Mouse (Mus musculus) MEL (cell line): ENCODE measurements at regions not wholly inside any gene's neighbourhood (a gene's known extent, or its start where the extent isn't known, plus 50 kb on each side); places are given as distances from the start of the nearest gene placed in this dataset.

ENCODE experiments used
- DNase-seq: peaks from one replicate; pipeline ENCODE4 v3.0.0; 2011; ENCODE audit warnings: low read depth, low spot score
- H3K27ac ChIP-seq: 2 replicates; pipeline ENCODE4 v1.5.1; 2012; ENCODE audit warnings: low read depth, mild to moderate bottlenecking, control low read depth, low read length, moderate library complexity; ENCODE audit not compliant: control insufficient read depth
- H3K27me3 ChIP-seq, 2 experiments: fragments of 150-350 bp in 1 of 2; sonication (generic) in 1 of 2; 2 replicates each; pipeline ENCODE4 v1.6.1; 2012; ENCODE audit warnings: low read length in 2 of 2, mild to moderate bottlenecking in 2 of 2, improper control_type of control experiment in 1 of 2, moderate library complexity in 1 of 2; ENCODE audit not compliant: insufficient read depth in 2 of 2, control insufficient read depth in 1 of 2
- H3K36me3 ChIP-seq, 2 experiments: 2 replicates each; pipeline ENCODE4 v1.6.1; 2012 to 2014; ENCODE audit warnings: low read length in 2 of 2, improper control_type of control experiment in 1 of 2, inconsistent platforms in 1 of 2, mild to moderate bottlenecking in 1 of 2; ENCODE audit not compliant: insufficient read depth in 2 of 2, control insufficient read depth in 1 of 2
- H3K4me1 ChIP-seq, 2 experiments: fragments of 150-350 bp in 1 of 2; sonication (generic) in 1 of 2; 2 replicates each; pipeline ENCODE4 v1.6.1; 2012; ENCODE audit warnings: low read length in 2 of 2, improper control_type of control experiment in 1 of 2, mild to moderate bottlenecking in 1 of 2; ENCODE audit not compliant: insufficient read depth in 2 of 2, control insufficient read depth in 1 of 2
- H3K4me3 ChIP-seq, 2 experiments: fragments of 150-350 bp in 1 of 2; sonication (generic) in 1 of 2; 2 replicates each; pipeline ENCODE4 v1.5.1; 2012; ENCODE audit warnings: low read depth in 2 of 2, low read length in 2 of 2, mild to moderate bottlenecking in 2 of 2, moderate library complexity in 2 of 2, control low read depth in 1 of 2, improper control_type of control experiment in 1 of 2; ENCODE audit not compliant: control insufficient read depth in 1 of 2, insufficient read depth in 1 of 2
- H3K79me2 ChIP-seq: 2 replicates; pipeline ENCODE4 v1.6.1; 2012; ENCODE audit warnings: mild to moderate bottlenecking, low read length, moderate library complexity; ENCODE audit not compliant: control insufficient read depth, poor library complexity, insufficient read depth
- H3K9ac ChIP-seq: 2 replicates; pipeline ENCODE4 v1.6.1; 2012; ENCODE audit warnings: low read depth, mild to moderate bottlenecking, control low read depth, low read length, moderate library complexity; ENCODE audit not compliant: control insufficient read depth, poor library complexity, severe bottlenecking
- H3K9me3 ChIP-seq: fragments of 150-350 bp; sonication (generic); replicated peaks from 2 replicates; pipeline ENCODE4 v1.6.1; 2012; ENCODE audit warnings: mild to moderate bottlenecking, low read length, improper control_type of control experiment, moderate library complexity; ENCODE audit not compliant: insufficient read depth
- BHLHE40 ChIP-seq: IDR thresholded peaks from 2 replicates; pipeline ENCODE4 v1.6.1; 2012; ENCODE audit warnings: low read depth, mild to moderate bottlenecking, inconsistent platforms, low read length, improper control_type of control experiment, borderline replicate concordance
- E2F4 ChIP-seq: IDR thresholded peaks from 2 replicates; pipeline ENCODE4 v1.6.1; 2011; ENCODE audit warnings: low read depth, low read length, improper control_type of control experiment, borderline replicate concordance
- ETS1 ChIP-seq: IDR thresholded peaks from 2 replicates; pipeline ENCODE4 v1.6.1; 2012; ENCODE audit warnings: low read depth, mild to moderate bottlenecking, inconsistent platforms, low read length, improper control_type of control experiment, moderate library complexity
- GABPA ChIP-seq: IDR thresholded peaks from 2 replicates; pipeline ENCODE4 v1.6.1; 2012; ENCODE audit warnings: low read depth, mild to moderate bottlenecking, inconsistent platforms, low read length, improper control_type of control experiment, moderate library complexity
- GATA1 ChIP-seq: IDR thresholded peaks from 2 replicates; pipeline ENCODE4 v1.6.1; 2011; ENCODE audit warnings: low read depth, low read length, improper control_type of control experiment
- HCFC1 ChIP-seq: IDR thresholded peaks from 2 replicates; pipeline ENCODE4 v1.6.1; 2012; ENCODE audit warnings: low read depth, mild to moderate bottlenecking, inconsistent platforms, low read length, improper control_type of control experiment, moderate library complexity
- JUND ChIP-seq: IDR thresholded peaks from 2 replicates; pipeline ENCODE4 v1.6.1; 2011; ENCODE audit warnings: low read depth, mild to moderate bottlenecking, improper control_type of control experiment, low read length
- KAT2A ChIP-seq: conservative IDR thresholded peaks from 2 replicates; pipeline ENCODE4 v1.6.1; 2012; ENCODE audit warnings: low read depth, low read length, improper control_type of control experiment, inconsistent platforms
- MAFK ChIP-seq: IDR thresholded peaks from 2 replicates; pipeline ENCODE4 v1.6.1; 2011; ENCODE audit warnings: low read depth, mild to moderate bottlenecking, low read length, improper control_type of control experiment, borderline replicate concordance
- MAX ChIP-seq: IDR thresholded peaks from 2 replicates; pipeline ENCODE4 v1.6.1; 2011; ENCODE audit warnings: low read length, improper control_type of control experiment
- MAZ ChIP-seq: IDR thresholded peaks from 2 replicates; pipeline ENCODE4 v1.6.1; 2012; ENCODE audit warnings: low read depth, mild to moderate bottlenecking, inconsistent platforms, low read length, improper control_type of control experiment
- MEF2A ChIP-seq: IDR thresholded peaks from 2 replicates; pipeline ENCODE4 v1.6.1; 2014; ENCODE audit warnings: low read depth, mild to moderate bottlenecking, inconsistent platforms, low read length, improper control_type of control experiment; ENCODE audit not compliant: poor library complexity, insufficient replicate concordance, severe bottlenecking; ENCODE audit errors: extremely low read depth
- MYC ChIP-seq: IDR thresholded peaks from 2 replicates; pipeline ENCODE4 v1.6.1; 2011; ENCODE audit warnings: low read depth, mild to moderate bottlenecking, low read length, improper control_type of control experiment, moderate library complexity
- POLR2A ChIP-seq, 2 experiments: IDR thresholded peaks; 2 replicates each; pipeline ENCODE4 v1.6.1; 2011 to 2012; ENCODE audit warnings: low read length in 2 of 2, mild to moderate bottlenecking in 2 of 2, control low read depth in 1 of 2, improper control_type of control experiment in 1 of 2, low read depth in 1 of 2, moderate library complexity in 1 of 2; ENCODE audit not compliant: control insufficient read depth in 1 of 2, insufficient read depth in 1 of 2, poor library complexity in 1 of 2
- POLR2AphosphoS2 ChIP-seq: IDR thresholded peaks from 2 replicates; pipeline ENCODE4 v1.6.1; 2011; ENCODE audit warnings: low read length, improper control_type of control experiment
- POLR2AphosphoS5 ChIP-seq: IDR thresholded peaks from 2 replicates; pipeline ENCODE4 v1.6.1; 2012; ENCODE audit warnings: low read depth, borderline replicate concordance, mild to moderate bottlenecking, inconsistent platforms, low read length, moderate library complexity, mixed read lengths
- RAD21 ChIP-seq: IDR thresholded peaks from 2 replicates; pipeline ENCODE4 v1.6.1; 2011; ENCODE audit warnings: mild to moderate bottlenecking, low read depth, low read length, improper control_type of control experiment
- SIN3A ChIP-seq: IDR thresholded peaks from 2 replicates; pipeline ENCODE4 v1.6.1; 2012; ENCODE audit warnings: low read length, improper control_type of control experiment, inconsistent platforms
- SMC3 ChIP-seq: IDR thresholded peaks from 2 replicates; pipeline ENCODE4 v1.6.1; 2011; ENCODE audit warnings: low read depth, low read length, improper control_type of control experiment
- TAL1 ChIP-seq: IDR thresholded peaks from 2 replicates; pipeline ENCODE4 v1.6.1; 2012; ENCODE audit warnings: mild to moderate bottlenecking, inconsistent platforms, low read length, moderate library complexity, mixed read lengths
- TBP ChIP-seq: IDR thresholded peaks from 2 replicates; pipeline ENCODE4 v1.8.0; 2011; ENCODE audit warnings: low read depth, low read length, improper control_type of control experiment
- TCF12 ChIP-seq: IDR thresholded peaks from 2 replicates; pipeline ENCODE4 v1.6.1; 2014; ENCODE audit warnings: low read depth, mild to moderate bottlenecking, inconsistent platforms, low read length, improper control_type of control experiment, moderate library complexity
- USF2 ChIP-seq, 2 experiments: IDR thresholded peaks; 2 replicates each; pipeline ENCODE4 v1.6.1; 2011 to 2012; ENCODE audit warnings: improper control_type of control experiment in 2 of 2, low read length in 2 of 2, borderline replicate concordance in 1 of 2, inconsistent platforms in 1 of 2, low read depth in 1 of 2, mild to moderate bottlenecking in 1 of 2; ENCODE audit not compliant: insufficient read depth in 1 of 2
- ZKSCAN1 ChIP-seq: IDR thresholded peaks from 2 replicates; pipeline ENCODE4 v1.6.1; 2012; ENCODE audit warnings: low read depth, mild to moderate bottlenecking, inconsistent platforms, low read length, improper control_type of control experiment, moderate library complexity
- ZMIZ1 ChIP-seq: IDR thresholded peaks from 2 replicates; pipeline ENCODE4 v1.6.1; 2012; ENCODE audit warnings: low read depth, mild to moderate bottlenecking, inconsistent platforms, low read length, improper control_type of control experiment, moderate library complexity

DNA sequence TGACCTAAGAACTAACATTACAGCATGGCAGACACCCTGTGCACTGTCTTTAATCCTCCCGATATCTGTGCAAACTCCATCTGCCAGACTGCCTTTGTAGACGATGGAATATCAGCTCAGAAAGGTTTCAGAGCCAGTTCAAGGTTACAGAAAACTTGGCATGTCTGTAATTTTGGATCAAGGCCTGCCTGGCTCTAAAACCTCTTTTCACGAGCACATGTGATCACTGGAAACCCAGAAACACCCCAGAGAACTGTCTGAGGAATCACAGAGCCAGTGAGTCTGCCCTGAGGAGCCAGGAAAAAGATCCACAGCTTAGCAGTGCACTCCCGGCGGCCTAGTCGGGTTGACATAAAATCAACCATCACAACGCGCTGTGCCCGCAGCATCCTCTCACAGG lies 149.7 kb upstream of the Fbxo11 start:
- no peak overlapping the region for H3K27ac ChIP-seq
- H3K36me3 ChIP-seq, result no peaks in the 10 kb centered on the region
- no peaks in the 10 kb centered on the region for H3K9me3 ChIP-seq
- no peaks in the 10 kb centered on the region for H3K79me2 ChIP-seq
- TF ChIP-seq BHLHE40 (no peak), ETS1 (no peak), MAFK (no peak), MAZ (no peak), GABPA (no peak)
- no peaks in the 10 kb centered on the region for H3K4me1 ChIP-seq
- 0 out of 4 replicates have a peak, but pooled peaks cover 0 to 1% of the 10 kb centered on the region in 2 experiments for H3K27me3 ChIP-seq
- no peak for DNase-seq
- no peak overlapping the region for H3K9ac ChIP-seq
- H3K4me3 ChIP-seq, result no peak overlapping the region

DNA sequence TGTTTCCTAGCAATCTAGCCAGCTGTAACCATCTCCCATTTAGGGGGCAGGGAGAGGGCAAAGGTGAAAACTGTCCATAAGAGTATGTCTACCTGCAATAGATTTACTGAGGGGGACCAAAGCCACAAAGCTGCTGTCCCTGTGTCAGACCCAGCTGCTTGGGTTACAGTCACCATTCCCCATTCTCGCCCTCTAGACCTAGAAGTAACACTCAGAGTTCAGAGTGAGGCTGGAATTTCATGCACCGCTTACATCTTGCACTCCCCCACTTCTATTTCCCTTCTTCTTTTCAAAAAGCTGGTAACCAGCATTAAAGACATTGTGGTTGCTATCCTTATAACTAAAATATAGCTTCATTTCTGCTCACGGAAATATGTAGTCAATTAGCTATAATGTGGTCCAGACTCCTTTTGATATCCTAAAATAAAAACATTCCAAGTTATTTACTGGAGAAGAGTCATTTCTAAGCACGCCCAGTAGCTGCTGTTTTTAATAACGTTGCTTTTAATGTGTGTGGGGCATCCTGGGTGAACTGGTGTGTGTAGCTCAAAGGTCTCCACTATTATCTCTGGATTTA lies 157.4 kb upstream of the Fbxo11 start:
- Histone ChIP-seq H3K4me3 (no peak overlapping the region), H3K27me3 (no peaks in the 10 kb centered on the region), H3K9ac (no peak overlapping the region), H3K36me3 (no peaks in the 10 kb centered on the region), H3K27ac (no peak overlapping the region), H3K4me1 (no peaks in the 10 kb centered on the region), H3K9me3 (no peaks in the 10 kb centered on the region), H3K79me2 (no peaks in the 10 kb centered on the region)
- no peak for DNase-seq
- TF ChIP-seq MAZ (no peak), POLR2A (IDR thresholded peaks at IDR 0.05; ENCODE audit: control insufficient read depth in 1 of 2, insufficient read depth in 1 of 2, low read depth in 1 of 2, low read length in 2 of 2, poor library complexity in 1 of 2) (no peak), SMC3 (no peak), POLR2AphosphoS2 (no peak), TCF12 (no peak), JUND (no peak), ETS1 (no peak), MAX (no peak)

GRCm38 (mm10) chr17:88240476-88240875 lies 175.4 kb upstream of the Fbxo11 start:
- Histone ChIP-seq H3K27me3 (no peaks in the 10 kb centered on the region; a peak in 1 of 4 replicates), H3K4me1 (no peaks in the 10 kb centered on the region), H3K27ac (no peak overlapping the region), H3K36me3 (no peaks in the 10 kb centered on the region), H3K9me3 (no peaks in the 10 kb centered on the region), H3K9ac (no peak overlapping the region), H3K79me2 (no peaks in the 10 kb centered on the region)
- DNase-seq, result no peak
- TF ChIP-seq GABPA (no peak), TAL1 (no peak), ZKSCAN1 (no peak), GATA1 (no peak), MAX (no peak), USF2 (IDR thresholded peaks at IDR 0.05; ENCODE audit: borderline replicate concordance in 1 of 2, insufficient read depth in 1 of 2, low read depth in 1 of 2, low read length in 2 of 2) (no peak), SIN3A (no peak), MEF2A (no peak), ZMIZ1 (no peak), HCFC1 (no peak), TCF12 (no peak), POLR2AphosphoS5 (no peak), KAT2A (no peak), MYC (no peak), E2F4 (no peak), RAD21 (no peak), MAFK (no peak), TBP (no peak)
- TF ChIP-seq, all 39 proteins: peak for 0
- no peak overlapping the region for H3K4me3 ChIP-seq
